Mouse (Mus musculus): ENCODE data around the gene Gm45717. TPM values are rescaled to one million over a fixed set of nuclear protein-coding genes. Genes with fewer than 3 reads are reported as not detected.

Gm45717 gene
- total RNA-seq, 2 experiments from 2014 or later: not detected

- DNase-seq (ENCODE audit: low spot score in 2 of 2): no peak
Measured at GRCm38 (mm10) chr7:140908181-140908580, 47.6 kb downstream of the Gm45717 start.

- no peak for DNase-seq (ENCODE audit: low spot score in 2 of 2)
Measured at GRCm38 (mm10) chr7:140907697-140908096, 48.0 kb downstream of the Gm45717 start.

- DNase-seq (ENCODE audit: low spot score in 2 of 2): no peak
Measured at GRCm38 (mm10) chr7:140907131-140907530, 48.6 kb downstream of the Gm45717 start.

GRCm38 (mm10) chr7:140905642-140906081 lies 50.1 kb downstream of the Gm45717 start:
- DNase-seq (ENCODE audit: low spot score in 2 of 2): no peak

- peak; percentile 78 for DNase-seq (ENCODE audit: low spot score in 2 of 2)
Measured at GRCm38 (mm10) chr7:140903212-140903611, 52.5 kb downstream of the Gm45717 start.

- no peak for DNase-seq (ENCODE audit: low spot score in 2 of 2)
Measured at GRCm38 (mm10) chr7:140902036-140902875, 53.5 kb downstream of the Gm45717 start.

GRCm38 (mm10) chr7:140900220-140900619 lies 55.5 kb downstream of the Gm45717 start, which contains the start of gene Cox8b:
Cox8b (minus strand) TSS chr7:140900446.
- no peak for DNase-seq (ENCODE audit: low spot score in 2 of 2)

Other genes with a start within 250 kb of the Gm45717 start
- not detected for gene Cyp2e1, start 192.2 kb downstream of the Gm45717 start, total RNA-seq (2021)
- gene Syce1, start 168.1 kb downstream of the Gm45717 start, total RNA-seq (2021): not detected
- 10 to 100 TPM in 1 of 2 experiments, 1 to 10 TPM in 1; 8.0 to 11.2 TPM for gene Zfp941, start 133.8 kb downstream of the Gm45717 start, total RNA-seq (2021)
- gene Urah, start 120.9 kb downstream of the Gm45717 start, total RNA-seq (2021): 1 to 10 TPM in 1 of 2 experiments, not detected in 1; 1.0 TPM
- not detected for gene Scgb1c1, start 110.4 kb downstream of the Gm45717 start, total RNA-seq (2021)
- not detected for gene Odf3, start 108.1 kb downstream of the Gm45717 start, total RNA-seq (2021)
- gene Gm45785, start 99.6 kb downstream of the Gm45717 start, total RNA-seq (2021): 1 to 10 TPM in 1 of 2 experiments, not detected in 1; 1.6 TPM
- 10 to 100 TPM; 88.2 to 90.6 TPM for gene Ric8a, start 99.0 kb downstream of the Gm45717 start, total RNA-seq (2021)
- 10 to 100 TPM; 28.4 to 29.5 TPM for gene Bet1l, start 98.4 kb downstream of the Gm45717 start, total RNA-seq (2021)
- gene Psmd13, start 74.0 kb downstream of the Gm45717 start, total RNA-seq (2021): 100 to 1,000 TPM; 131 to 135 TPM
- 10 to 100 TPM; 60.2 to 65.6 TPM for gene Sirt3, start 73.6 kb downstream of the Gm45717 start, total RNA-seq (2021)
- 1 to 10 TPM; 1.4 to 1.5 TPM for gene Cox8b, start 55.5 kb downstream of the Gm45717 start, total RNA-seq (2021)
- gene Nlrp6, start 35.0 kb downstream of the Gm45717 start, total RNA-seq (2021): under 1 TPM; 0.35 to 0.55 TPM
- 1 to 10 TPM; 4.1 to 5.1 TPM for gene Pgghg, start 14.5 kb downstream of the Gm45717 start, total RNA-seq (2021)
- not detected for gene Ifitm5, start 5.6 kb downstream of the Gm45717 start, total RNA-seq (2021)
- 10 to 100 TPM; 15.1 to 20.8 TPM for gene Ifitm2, start 50 bp upstream of the Gm45717 start, total RNA-seq (2021)
- 1 to 10 TPM; 3.3 to 6.3 TPM for gene Ifitm1, start 11.3 kb upstream of the Gm45717 start, total RNA-seq (2021)
- gene Ifitm3, start 54.8 kb upstream of the Gm45717 start, total RNA-seq (2021): 10 to 100 TPM in 1 of 2 experiments, 1 to 10 TPM in 1; 6.9 to 13.0 TPM
- not detected for gene Ifitm6, start 62.0 kb upstream of the Gm45717 start, total RNA-seq (2021)
- not detected for gene Gm17387, start 73.2 kb upstream of the Gm45717 start, total RNA-seq (2021)
- gene B4galnt4, start 105.2 kb upstream of the Gm45717 start, total RNA-seq (2021): 10 to 100 TPM; 90.0 to 97.9 TPM
- gene Pkp3, start 122.3 kb upstream of the Gm45717 start, total RNA-seq (2021): not detected
- gene Sigirr, start 144.6 kb upstream of the Gm45717 start, total RNA-seq (2021): 1 to 10 TPM; 2.3 to 3.0 TPM
- not detected for gene Ano9, start 161.9 kb upstream of the Gm45717 start, total RNA-seq (2021)
- gene Ptdss2, start 166.4 kb upstream of the Gm45717 start, total RNA-seq (2021): 10 to 100 TPM; 67.8 to 71.3 TPM
- 10 to 100 TPM; 26.8 to 34.3 TPM for gene Rnh1, start 216.9 kb upstream of the Gm45717 start, total RNA-seq (2021)
- gene Hras, start 238.1 kb upstream of the Gm45717 start, total RNA-seq (2021): 100 to 1,000 TPM; 204 to 208 TPM
- 1 to 10 TPM; 4.9 to 6.7 TPM for gene Lrrc56, start 238.2 kb upstream of the Gm45717 start, total RNA-seq (2021)

All from layer of hippocampus, postnatal 14 days (tissue).